Mouse (Mus musculus) heart, postnatal 4 days (tissue): Measurements from ENCODE around the gene Psma5. TPM values are rescaled to one million over a fixed set of nuclear protein-coding genes. Genes with fewer than 3 reads are reported as not detected.

Source experiments
- DNase-seq: peaks from one replicate; pipeline ENCODE4 v3.0.0; 2021
- total RNA-seq, 2 experiments: library from RNA; stranded (reverse); gene quantifications; 2 replicates each; pipeline ENCODE4 v1.2.3; 2021

The Psma5 gene
- total RNA-seq, 2 experiments from 2014 or later, result 77.4 to 81.8 TPM

DNA sequence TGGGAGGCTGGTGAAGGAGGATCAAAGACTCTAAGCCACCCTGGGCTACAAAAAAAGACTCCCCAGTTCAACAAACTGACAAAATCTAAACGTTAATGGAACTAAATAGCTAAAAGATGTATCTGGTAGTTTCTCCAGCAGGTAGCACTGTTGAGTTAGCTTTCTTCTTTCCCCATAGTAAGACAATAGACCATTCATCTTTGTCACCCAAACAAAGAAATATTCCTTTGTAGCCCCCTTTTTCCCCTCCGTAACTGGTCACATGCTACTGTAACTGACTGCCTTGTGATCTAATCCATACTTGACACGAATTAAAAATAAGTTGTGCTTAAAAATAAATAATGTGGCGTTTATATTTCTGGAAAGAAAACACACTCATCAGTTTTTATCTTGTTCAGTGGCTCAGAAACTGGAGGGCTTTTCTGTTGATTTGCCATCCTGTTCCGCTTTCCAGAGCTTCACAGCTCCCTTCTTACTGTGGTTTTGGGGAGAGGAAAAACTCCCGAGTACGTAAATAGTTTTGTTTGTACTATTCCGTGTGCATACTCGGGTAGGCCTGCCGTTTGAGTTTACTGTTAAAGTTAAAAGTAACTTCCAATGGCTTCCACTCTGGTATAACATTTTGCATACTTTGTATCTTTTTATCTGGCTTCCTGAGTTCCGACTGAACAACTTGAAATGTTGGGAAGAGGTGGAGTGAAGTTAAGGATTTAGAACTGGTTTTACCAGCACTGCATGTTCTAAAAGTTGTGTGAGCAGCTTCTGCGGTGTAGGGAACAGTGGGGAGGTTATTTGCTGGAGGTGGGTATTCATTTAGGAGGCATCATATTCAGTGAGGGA lies 25.9 kb downstream of the Psma5 start:
- DNase-seq, result no peak

DNA sequence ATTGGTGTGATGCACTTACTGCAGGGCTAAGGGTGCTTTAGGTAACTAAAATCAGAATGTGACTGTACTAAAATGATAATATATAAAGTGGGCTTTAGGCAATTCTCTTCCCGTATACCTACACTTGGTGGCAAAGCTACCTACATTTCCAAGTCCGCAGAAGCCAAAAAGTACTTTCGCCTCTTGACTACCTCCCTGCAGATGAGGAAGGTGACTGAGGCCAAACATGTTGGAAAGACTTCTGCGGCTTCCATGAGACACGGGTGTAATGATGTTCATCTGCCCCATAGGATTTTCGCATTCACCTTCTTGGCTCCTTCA lies 26.5 kb downstream of the Psma5 start:
- no peak for DNase-seq

DNA sequence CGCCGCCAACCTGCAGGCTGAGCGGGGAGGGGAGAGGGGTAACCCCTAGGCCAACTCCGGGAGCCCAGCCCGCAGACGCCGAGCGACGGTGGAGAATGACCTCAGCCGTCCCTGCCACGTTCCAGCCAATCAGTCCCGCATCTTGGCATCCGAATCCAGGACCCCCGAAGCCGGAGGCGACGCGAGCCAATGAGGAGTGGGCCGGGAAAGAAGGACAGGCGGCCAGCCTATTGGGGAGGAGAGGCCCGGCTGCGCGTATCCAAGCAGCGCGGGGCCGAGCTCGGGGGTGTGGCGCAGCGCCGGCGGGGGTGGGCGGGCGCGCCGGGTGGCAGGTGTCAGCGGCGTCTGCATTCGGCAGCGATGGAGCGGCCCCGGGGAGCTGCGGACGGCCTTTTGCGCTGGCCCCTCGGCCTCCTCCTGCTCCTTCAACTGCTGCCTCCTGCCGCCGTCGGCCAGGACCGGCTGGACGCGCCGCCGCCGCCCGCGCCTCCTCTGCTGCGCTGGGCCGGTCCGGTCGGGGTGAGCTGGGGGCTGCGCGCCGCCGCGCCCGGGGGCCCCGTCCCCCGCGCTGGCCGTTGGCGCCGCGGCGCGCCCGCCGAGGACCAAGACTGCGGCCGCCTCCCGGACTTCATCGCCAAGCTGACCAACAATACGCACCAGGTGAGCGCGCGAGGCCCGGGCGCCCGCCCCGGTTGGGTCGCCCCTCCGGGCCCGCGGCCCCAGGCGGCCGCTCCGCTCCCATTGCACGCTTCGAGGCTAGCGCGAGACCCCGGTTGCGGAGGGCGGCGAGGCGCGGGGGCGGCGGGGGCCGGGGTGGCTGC lies 27.3 kb downstream of the Psma5 start, which contains the start of gene Sort1:
Gene Sort1, plus strand, starts transcription at position 302 of the 821 bp plus-strand sequence.
- peak; percentile 90 for DNase-seq

DNA sequence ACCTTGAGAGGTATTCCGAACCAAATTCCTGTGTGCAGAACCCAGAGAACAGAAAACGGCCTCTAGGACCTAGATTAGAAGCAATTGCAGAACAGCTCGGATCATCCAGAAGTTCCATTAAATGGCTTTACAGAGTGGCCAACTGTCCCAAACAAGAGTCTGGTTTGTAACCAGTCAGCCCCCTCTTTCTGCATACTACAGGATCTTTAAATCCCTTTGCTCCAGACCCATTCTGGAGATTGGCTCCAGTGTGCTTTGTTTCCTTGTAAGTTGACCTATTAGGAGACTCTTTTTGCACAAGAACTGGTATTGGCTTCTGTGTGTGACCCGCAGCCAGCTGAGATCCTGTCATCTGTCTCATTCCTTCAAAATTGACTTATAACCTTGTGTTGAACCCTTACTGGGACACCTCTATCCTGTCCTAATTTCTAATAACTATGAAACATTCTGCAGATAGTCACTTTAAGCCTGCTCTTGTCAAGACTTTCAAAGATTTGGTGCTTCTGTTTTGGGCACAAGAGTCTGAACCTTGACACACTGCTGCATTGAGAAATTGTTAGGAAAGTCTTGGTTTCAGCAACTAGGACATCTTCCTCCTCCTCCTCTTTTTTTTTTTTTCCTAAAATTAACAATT lies 28.5 kb downstream of the Psma5 start:
- DNase-seq, result no peak

DNA sequence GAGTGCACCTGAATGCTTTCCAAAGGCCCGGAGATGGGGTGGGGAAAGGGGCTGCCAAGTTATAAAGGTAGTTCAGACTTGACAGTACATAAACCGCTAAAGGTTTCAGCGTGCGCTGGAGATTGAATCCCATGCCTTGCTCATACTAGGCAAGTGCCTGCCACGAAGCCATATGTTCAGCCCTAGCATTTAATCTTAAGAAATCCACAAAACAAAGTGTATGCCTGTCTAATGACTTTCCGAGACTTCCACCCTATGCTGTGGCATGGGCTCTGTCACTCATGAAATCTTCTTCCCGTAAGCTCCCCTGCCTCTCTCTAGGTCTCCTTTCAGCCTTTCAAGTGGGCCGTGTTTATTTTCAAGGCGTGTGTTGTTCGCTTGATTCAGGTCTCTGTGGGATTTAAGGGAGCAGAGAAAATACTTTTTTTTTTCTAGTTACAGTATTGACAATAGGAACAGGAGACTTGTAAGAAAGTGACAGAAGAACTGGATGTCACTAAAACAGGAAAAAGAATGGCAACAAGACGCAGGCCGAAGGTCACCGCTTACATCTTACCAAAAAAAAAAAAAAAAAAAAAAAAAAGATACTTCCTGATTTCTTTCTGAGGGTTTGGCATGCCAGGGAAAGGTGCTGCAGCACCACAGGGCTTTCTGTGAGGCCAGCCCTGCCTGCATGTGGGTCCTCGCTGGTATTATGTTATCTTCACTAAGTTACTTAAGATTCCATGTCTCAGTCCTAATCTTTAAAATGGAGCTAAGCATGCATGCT lies 30.1 kb downstream of the Psma5 start:
- DNase-seq, result no peak

DNA sequence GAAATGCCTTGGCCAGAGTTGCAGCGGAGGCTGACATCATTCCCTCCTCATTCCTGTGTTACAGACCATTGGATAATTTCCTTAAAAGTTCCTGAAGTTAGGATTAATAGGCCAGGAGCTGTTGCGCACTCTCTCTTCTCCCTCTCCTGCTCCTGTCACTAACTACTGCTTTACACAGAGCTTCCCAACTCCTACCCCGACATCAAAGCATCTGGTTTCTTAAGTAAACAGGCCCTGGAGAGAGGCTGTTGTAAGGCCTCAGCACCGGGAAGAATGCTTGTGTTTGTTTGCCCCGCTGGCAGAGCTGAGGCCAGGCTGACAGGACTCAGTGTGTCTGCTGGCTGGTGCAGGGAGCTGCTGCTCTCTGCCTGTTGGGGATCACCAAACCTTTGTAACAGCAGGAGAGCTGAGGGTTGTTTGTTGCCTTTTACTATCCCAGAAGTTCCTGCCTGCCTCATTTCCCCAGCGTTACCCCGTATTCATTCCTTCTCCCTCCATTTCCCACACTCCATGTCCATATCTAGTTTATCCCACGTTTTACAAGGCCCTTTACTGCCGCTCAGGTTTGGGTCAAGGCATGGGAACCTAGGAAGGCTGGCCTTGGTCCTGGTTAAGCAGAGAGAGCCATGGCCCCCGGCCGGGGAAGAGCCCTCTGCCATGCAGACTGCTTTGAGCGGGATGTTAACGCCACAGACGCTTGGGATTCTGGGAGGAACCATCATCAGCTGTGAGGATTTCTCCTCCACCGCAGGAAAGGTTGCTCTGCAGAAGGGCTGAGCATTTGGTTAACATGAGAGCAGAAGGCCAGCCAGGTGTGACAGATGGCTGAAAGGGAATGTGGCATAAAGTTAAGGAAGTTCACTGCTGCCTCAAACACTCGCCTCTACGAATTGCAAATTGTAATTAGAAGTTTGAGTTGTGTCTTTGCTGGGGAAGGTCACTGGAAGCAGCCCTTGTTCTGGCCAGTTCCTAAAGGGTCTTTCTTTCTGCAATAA lies 31.4 kb downstream of the Psma5 start:
- no peak for DNase-seq

DNA sequence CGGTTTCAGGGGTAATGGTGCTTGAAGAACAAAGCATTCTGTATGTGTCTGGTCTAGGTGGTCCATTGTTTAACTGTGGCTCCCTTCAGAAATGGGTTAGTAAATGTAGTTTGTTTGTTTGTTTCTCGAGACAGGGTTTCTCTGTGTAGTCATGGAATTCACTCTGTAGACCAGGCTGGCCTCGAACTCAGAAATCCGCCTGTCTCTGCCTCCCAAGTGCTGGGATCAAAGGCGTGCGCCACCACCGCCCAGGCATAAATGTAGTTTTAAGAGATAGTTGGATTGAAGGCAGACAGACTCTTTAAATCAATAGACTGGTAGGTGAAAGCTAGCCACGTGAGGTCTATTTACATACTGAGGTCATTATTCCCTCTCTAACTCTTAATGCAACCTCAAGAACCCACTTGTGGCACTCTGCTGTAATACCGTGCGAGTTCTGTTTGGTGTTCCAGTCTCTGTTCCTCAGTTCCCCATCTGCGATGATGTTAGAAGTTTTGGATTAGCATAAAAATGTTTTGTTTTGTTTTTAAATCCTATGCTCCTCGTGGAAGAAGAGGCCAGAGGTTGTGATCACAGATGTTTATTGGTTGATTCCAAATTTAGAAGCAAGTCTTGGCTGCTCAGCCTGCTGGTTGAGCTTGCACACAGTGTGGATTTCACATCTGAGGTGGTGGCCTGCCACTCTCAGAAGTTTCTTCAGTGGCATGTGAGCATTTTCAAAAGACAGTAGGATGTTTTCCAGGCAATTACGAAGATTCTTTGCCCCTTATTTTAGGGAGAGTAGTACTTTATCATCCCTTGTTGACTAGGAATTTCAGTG lies 32.8 kb downstream of the Psma5 start:
- no peak for DNase-seq

DNA sequence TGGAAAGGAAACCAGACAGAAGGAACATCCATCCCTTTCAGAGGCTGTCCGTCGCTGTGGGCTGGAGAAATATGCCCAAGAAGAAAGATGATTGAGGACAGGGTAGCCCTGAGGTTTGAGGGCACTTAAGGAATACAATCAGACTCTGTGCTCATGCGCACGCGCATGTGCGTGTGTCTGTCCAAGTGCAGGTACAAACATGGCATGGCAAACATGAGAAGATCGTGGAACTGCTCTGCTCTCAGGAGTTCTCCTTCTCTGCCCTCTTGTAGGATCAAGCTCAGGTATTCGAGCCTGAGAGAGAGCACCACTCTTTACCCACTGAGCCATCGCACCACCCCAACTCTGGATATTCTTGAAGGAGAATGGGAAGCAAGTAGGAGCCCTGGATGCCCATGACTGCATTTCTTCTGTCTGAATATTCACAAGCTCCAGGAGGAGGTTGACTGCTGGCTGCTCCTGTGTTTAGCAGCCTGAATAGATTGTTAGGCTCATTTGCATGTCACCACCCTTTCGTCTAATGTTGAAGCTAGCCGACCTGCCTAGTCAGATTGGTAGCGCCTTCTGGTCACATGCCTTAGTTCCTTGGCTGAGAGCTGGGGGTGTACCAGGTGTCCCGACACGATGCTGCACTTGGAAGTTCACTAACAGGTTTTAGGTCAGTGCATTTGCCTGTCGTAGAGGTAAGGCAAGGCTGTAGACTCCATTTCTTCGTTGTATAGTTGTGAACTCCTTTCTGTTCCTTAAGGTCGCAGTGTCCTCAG lies 34.5 kb downstream of the Psma5 start:
- no peak for DNase-seq

DNA sequence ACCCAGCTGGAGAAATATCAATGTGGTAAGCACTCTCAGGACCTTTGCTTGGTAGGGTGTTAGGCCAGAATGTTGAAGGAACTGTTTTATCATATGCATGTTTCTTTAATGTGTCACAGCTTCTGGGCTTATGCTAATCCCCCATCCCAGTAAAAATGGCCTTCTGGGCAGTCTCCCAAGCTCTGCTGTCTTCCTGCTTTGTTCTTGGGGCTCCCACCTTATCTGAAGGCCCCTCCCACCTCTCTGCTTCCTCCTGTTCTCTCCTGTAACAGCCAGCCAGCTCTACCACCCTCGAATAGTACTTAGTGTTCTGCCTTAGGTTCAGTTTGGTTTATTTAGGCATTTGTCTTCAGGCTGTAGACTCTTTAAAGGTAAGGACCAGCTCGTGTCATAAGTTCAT lies 37.7 kb downstream of the Psma5 start:
- peak; percentile 35 for DNase-seq

DNA sequence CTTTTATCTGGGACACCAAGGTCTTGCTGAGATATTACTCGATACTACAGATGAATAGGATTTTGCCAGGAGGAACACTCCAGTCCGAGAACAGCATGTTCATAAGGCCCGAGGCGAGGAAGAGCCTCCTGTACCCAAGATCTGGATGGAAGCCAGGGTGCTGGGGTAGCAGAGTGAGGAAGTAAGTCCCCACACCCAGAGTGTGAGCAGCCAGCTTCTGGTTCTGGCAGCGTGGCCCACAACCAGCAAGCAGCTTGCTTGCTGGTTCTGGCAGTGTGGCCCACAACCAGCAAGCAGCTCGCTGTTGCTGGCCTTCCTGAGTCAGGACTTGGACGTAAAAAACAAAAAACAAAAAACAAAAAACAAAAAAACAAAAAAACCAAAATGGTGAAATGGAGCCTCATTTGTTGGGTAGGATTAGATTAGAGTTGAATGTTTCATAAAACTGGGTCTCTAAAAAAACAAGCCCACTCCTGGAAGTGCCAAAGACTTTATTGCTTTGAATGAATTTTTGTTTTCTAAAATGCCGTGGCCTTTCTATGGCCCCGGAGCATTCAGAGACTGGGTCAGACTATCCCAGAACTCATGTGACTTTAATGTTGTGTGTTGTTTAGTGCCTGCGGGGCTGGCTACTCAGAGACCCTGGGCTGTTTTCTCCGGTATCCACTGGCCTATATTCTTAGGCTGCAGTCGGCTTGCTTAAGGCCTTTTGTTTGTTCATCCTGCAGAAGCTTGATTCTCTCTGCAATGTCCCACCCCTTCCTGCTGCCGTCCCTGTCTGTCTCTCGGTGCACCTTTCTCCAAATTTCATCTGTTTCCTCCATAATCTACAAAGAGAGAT lies 38.9 kb downstream of the Psma5 start:
- peak; percentile 40 for DNase-seq

DNA sequence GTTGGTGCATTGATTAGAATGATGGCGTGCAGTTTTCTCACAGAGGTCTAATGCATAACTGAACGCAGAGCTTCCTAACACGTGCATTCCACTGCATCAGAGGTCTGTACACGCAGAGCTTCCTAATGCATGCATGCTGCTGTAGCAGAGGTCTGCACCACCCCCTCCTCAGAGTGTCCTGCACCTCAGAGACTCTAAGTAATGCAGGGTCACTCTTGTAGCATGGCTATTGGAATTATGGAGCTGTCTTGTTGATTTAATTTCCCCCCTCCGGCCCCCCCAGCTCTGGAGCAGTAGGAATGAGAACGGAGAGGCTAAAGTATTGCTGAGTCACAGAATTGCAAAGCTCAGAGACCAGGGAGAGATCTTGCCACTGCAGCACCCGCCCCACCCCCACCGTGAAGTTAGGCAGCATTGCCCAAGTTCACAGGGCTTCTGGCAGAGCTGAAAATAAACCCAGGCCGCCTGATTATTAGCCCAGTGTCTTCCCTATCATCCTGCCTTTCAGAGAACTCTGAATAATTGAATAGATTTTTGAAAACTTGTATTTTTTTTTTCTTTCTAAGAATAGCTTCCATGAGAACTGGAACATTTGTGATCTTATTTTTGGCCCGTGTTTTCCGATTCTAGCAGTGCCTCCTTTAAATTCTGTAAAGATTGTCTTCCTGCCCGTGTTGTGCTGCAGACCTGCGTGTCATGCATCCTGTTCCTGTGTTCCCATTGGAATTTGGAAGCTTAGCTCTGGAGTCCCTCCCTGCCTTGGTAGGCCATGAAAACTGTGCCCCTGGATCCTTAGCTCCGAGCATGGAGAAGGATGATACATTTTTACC lies 39.7 kb downstream of the Psma5 start:
- peak; percentile 55 for DNase-seq

DNA sequence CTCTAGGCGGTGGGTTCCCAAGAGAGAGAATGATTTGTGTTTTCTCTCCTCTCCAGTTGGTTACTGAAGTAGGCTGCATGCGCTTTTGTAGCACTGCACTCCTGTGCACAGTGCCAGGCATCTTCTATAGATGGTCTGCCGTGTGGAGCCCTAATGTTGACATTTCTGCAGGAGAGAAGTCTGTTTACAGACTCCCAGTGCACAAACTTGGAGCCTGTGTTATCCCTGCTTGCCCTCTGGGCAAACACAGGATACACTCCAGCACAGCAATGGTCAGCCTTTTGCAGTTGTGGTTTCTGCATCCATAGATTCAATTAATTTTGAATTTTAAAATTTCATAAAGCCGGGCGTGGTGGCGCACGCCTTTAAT lies 40.3 kb downstream of the Psma5 start:
- no peak for DNase-seq

DNA sequence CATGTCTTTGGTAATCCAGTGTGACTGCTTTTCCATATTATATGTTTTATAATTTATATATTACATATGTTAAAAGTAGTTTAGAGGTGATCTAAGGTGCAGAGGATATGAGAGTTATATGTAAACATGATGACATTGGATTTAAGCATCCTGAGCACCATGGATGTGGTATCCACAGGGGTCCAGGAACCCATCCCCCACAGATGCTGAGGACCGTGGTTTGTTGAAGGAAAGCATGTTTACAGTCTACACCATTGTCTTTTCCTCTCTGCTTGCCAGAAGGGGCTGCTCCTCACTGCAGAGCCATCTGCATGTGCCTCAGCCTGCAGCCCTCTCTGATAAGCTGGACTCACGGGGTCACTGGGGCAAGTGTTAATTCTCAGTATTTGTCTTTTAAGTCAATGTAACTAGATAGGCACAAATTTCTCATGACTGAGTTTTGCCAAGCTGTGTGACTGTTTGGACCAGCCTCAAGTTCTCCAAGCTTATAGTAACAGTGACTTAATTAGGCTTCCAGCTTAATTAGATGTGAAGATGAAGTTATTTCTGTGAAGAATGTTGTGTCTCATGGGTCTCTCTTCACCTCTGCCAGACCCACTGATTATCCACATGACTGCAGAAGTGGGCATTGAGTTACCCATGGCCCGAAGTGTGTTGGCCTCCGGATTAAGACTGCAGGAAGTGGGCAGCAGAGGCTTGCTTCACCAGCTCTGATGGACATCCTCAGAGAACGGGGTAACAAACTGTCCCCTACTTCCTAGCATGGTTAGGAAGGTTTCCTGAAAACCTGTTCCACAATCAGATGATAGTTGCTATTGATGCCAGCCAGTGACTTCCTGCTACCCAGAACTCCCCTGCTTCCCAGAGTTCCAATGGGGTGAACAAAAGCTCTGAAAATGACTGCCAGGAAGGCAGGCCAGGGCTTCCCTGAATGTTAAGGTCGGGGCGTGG lies 41.2 kb downstream of the Psma5 start:
- DNase-seq, result no peak

DNA sequence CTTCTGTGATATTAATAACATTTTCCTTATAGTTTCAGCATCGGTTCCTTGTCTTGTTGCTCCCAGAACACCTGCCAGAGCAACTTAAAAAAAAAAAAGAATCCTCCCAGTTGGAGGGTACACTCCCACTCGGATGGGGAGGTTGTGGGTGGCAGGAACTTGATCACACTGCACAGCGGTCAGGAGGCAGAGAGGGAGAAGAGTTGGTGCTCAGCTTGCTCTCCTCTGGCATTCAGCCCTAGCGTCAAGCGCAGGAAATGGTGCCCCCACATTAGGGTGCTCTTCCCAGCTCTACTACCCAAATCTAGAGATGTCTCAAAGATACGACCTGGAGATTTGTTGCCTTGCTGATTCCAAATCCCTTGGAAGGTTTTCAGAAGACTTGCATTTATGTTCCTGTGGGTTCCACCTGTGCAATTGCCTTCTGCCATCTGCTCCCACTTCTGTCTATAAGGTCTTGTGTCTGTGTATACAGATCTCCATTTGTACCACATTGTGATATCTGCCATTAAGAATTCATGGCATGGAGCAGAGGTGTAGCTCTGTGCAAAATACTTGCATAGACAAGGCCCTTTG lies 43.8 kb downstream of the Psma5 start:
- no peak for DNase-seq

DNA sequence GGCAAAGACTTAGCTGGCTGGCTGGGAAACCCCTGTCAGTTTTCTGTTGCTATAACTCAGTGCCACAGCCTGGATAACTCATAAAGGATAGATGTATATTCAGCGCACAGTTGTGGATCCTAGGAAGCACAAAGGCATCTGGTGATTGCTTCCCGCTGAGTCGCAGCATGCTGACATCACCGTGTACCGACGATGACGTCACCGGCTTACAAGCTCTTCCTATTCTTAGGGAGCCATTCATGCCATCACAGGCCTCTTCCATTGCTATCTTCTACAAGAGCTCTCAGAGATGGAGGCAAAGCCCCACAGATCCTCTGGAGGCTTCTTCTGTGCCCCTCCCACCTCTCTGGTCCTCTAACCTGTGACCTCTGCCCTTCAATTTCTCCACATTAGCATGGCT lies 47.0 kb downstream of the Psma5 start:
- no peak for DNase-seq

DNA sequence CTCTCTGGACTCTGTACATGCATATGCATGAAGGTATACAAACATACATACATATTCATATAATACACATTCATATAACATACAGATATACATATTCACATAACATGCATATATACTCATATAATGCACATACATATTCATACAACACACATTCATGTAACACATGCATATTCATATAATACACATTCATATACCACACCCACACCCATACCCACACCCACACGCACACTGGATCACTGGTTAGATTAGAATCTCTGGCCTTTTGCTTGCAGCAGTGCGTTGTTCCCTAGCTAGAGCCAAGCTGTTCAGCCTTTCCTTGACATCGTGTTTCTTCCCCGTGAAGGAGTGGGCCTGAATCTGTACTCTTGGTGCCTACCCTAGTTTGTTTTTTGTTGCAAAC lies 48.0 kb downstream of the Psma5 start:
- DNase-seq, result no peak
